Mouse (Mus musculus) midbrain, embryonic 10.5 days (tissue): ENCODE results near the gene Clasp2. TPM values are rescaled to one million over a fixed set of nuclear protein-coding genes. Genes with fewer than 3 reads are reported as not detected.

Experiments
- DNase-seq: peaks from one replicate; pipeline ENCODE4 v3.0.0-alpha.2; 2017; ENCODE audit warnings: low spot score
- H3K27ac ChIP-seq: fragments of 300-500 bp; sonication (generic); replicated peaks from 2 replicates; pipeline ENCODE4 v1.5.1; 2016; ENCODE audit warnings: mild to moderate bottlenecking
- H3K27me3 ChIP-seq: fragments of 300-500 bp; sonication (generic); 2 replicates; pipeline ENCODE4 v1.6.1; 2016; ENCODE audit warnings: low read depth, mild to moderate bottlenecking; ENCODE audit not compliant: poor library complexity, severe bottlenecking
- H3K36me3 ChIP-seq: fragments of 300-500 bp; sonication (generic); 2 replicates; pipeline ENCODE4 v1.6.1; 2016; ENCODE audit warnings: mild to moderate bottlenecking, moderate library complexity
- H3K4me1 ChIP-seq: fragments of 300-500 bp; sonication (generic); 2 replicates; pipeline ENCODE4 v1.6.1; 2016
- H3K4me3 ChIP-seq: fragments of 300-500 bp; sonication (generic); 2 replicates; pipeline ENCODE4 v1.5.1; 2016; ENCODE audit warnings: mild to moderate bottlenecking, moderate library complexity
- H3K9me3 ChIP-seq: fragments of 300-500 bp; sonication (generic); replicated peaks from 2 replicates; pipeline ENCODE4 v1.6.1; 2016; ENCODE audit warnings: mild to moderate bottlenecking
- WGBS: fragments of 180-500 bp; shearing (Covaris S2); methylation state at CpG from one replicate; pipeline ENCODE4 v1.1.7; 2016; 5-methylcytosine and 5-hydroxymethylcytosine counted together
- polyA plus RNA-seq: library from polyadenylated mRNA; unstranded; fragments of >200 nt; fragmentation: Nextera tagmentation; extraction: Ambion mirVana; gene quantifications from 2 replicates; pipeline ENCODE4 v1.2.1, GENCODE M21; 2016

The Clasp2 gene
- polyA plus RNA-seq, 1 experiment from 2014 or later = 32.9 TPM

DNA sequence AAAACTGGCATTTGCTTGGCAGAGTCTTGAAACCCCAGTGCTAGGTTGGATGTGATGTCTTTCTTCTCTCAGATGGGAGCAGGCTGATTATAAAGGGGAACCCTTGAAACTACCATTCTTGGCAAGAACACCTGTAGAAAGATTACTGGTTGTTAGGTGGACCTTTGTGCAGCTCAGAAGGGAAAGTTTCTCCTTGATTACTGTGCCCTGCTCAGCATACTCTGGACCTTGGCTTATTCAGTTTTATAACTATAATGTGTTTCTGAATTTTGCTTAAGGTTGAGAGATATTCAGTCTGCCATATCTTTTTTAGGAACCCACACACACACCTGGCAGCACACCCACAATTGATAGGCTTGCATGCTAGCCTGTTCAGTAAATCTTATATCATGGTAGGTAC lies 222.4 kb downstream of the Clasp2 start:
- Histone ChIP-seq H3K36me3 (peaks cover 100% of the 10 kb centered on the region), H3K9me3 (no peaks in the 10 kb centered on the region), H3K4me3 (no peak overlapping the region), H3K4me1 (no peaks in the 10 kb centered on the region), H3K27me3 (no peaks in the 10 kb centered on the region), H3K27ac (no peak overlapping the region)
- DNase-seq = no peak

DNA sequence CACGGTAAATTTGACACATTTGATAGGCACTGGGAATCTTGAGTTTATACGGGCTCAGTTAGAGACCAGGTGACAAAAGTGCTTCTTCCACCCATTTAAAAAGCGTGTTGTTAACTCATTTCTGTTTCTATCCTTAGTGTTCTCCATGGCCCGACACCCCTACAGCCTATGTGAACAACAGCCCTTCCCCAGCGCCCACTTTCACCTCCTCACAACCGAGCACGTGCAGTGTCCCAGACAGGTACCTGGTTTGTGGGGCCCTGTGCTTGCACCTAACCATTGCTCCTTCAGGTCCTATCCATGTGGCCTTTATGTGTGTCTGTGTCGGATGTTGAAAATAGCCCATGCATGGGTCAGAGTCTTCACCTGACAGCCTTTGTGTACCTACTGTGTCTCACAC lies 223.1 kb downstream of the Clasp2 start:
- no peak overlapping the region for H3K4me3 ChIP-seq
- no peak overlapping the region for H3K27ac ChIP-seq
- no peaks in the 10 kb centered on the region for H3K4me1 ChIP-seq
- no peaks in the 10 kb centered on the region for H3K9me3 ChIP-seq
- DNase-seq = no peak
- WGBS = 96% methylated on average over 8 of the region's 8 CpGs
- H3K36me3 ChIP-seq = peaks cover 100% of the 10 kb centered on the region
- H3K27me3 ChIP-seq = no peaks in the 10 kb centered on the region

DNA sequence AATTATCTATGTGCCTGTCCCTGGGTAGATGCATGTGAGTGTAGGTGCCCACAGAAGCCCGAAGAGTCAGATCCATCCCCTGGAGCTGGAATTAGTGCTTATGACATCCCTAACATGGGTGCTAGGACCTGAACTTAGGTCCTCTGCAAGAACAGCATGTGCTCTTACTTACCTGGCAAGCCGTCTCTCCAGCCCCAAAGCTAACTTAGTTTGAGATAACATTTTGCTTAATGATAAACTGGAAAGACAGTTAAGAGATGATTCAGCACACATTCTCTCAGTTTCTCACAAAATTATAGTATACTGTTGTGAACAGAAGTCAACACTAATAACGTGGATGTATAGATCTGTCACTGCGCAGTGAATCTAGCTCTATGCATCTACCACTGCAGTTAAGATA lies 225.6 kb downstream of the Clasp2 start:
- Histone ChIP-seq H3K9me3 (no peaks in the 10 kb centered on the region), H3K27ac (no peak overlapping the region), H3K4me1 (no peaks in the 10 kb centered on the region), H3K36me3 (peaks cover 100% of the 10 kb centered on the region), H3K27me3 (no peaks in the 10 kb centered on the region), H3K4me3 (no peak overlapping the region)
- DNase-seq = no peak
- WGBS = 91% methylated on average over 4 of the region's 4 CpGs

DNA sequence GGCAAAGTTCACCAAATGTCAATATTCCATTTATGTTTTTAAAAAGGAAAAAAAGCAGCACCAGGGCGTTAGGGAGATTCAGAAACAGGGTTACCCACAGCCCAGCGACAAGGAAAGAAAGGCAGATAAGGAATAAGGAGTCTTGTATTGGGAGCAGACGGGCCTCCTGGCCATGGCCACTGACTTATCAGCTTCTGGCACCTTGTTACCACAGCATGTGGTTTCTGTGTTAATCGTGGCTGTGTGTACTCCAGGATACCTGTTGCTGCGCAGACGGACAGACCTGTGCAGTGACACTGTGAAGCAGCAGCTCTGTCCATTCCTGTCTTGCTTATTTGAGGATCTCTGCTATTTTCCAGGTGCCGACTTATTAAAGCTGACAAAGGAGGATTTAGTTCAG lies 227.7 kb downstream of the Clasp2 start:
- Histone ChIP-seq H3K9me3 (no peaks in the 10 kb centered on the region), H3K36me3 (peaks cover 99% of the 10 kb centered on the region), H3K27ac (no peak overlapping the region), H3K4me3 (no peak overlapping the region), H3K4me1 (no peaks in the 10 kb centered on the region), H3K27me3 (no peaks in the 10 kb centered on the region)
- DNase-seq = no peak
- WGBS = 94% methylated on average over 7 of the region's 7 CpGs

Other genes starting within 250 kb of the Clasp2 start
- 52.2 and 58.6 TPM in 2 replicates for gene Pdcd6ip, start 33.2 kb upstream of the Clasp2 start, polyA plus RNA-seq
- 35.0 and 36.2 TPM in 2 replicates for gene Ubp1, start 189.5 kb downstream of the Clasp2 start, polyA plus RNA-seq